Mouse (Mus musculus) lung, embryonic 16.5 days (tissue): ENCODE measurements around the gene Ccr10. TPM values are rescaled to one million over a fixed set of nuclear protein-coding genes. Genes with fewer than 3 reads are reported as not detected.

Experiments
- ATAC-seq: fragments of 200-750 bp; cut with Nextera tagmentation; 2 replicates; pipeline ENCODE4 v1.8.0; 2017; ENCODE audit warnings: low read depth, mild to moderate bottlenecking, moderate library complexity
- H3K27ac ChIP-seq: fragments of 300-500 bp; sonication (generic); 2 replicates; pipeline ENCODE4 v1.5.1; 2014; ENCODE audit warnings: mild to moderate bottlenecking, control low read depth, low read length
- H3K27me3 ChIP-seq: fragments of 300-500 bp; sonication (generic); 2 replicates; pipeline ENCODE4 v1.6.1; 2014; ENCODE audit warnings: low read depth, low read length, mixed read lengths; ENCODE audit not compliant: control insufficient read depth, insufficient read depth
- H3K36me3 ChIP-seq: fragments of 300-500 bp; sonication (generic); 2 replicates; pipeline ENCODE4 v1.6.1; 2014; ENCODE audit warnings: low read length; ENCODE audit not compliant: control insufficient read depth, insufficient read depth
- H3K4me1 ChIP-seq: fragments of 300-500 bp; sonication (generic); replicated peaks from 2 replicates; pipeline ENCODE4 v1.6.1; 2014; ENCODE audit warnings: low read length, mixed read lengths; ENCODE audit not compliant: control insufficient read depth, insufficient read depth
- H3K4me2 ChIP-seq: fragments of 300-500 bp; sonication (generic); 2 replicates; pipeline ENCODE4 v1.6.1; 2014; ENCODE audit warnings: low read depth, low read length, control low read depth
- H3K4me3 ChIP-seq: fragments of 300-500 bp; sonication (generic); 2 replicates; pipeline ENCODE4 v1.5.1; 2014; ENCODE audit warnings: mild to moderate bottlenecking, low read length, control low read depth
- H3K9ac ChIP-seq: fragments of 300-500 bp; sonication (generic); 2 replicates; pipeline ENCODE4 v1.6.1; 2014; ENCODE audit warnings: low read length, control low read depth
- H3K9me3 ChIP-seq: fragments of 300-500 bp; sonication (generic); 2 replicates; pipeline ENCODE4 v1.6.1; 2016; ENCODE audit warnings: low read length; ENCODE audit not compliant: control insufficient read depth
- WGBS: fragments of 180-500 bp; shearing (Covaris S2); extraction: QIAGEN DNeasy Blood & Tissue Kit; methylation state at CpG from one replicate; pipeline ENCODE4 v1.1.7; 2014; 5-methylcytosine and 5-hydroxymethylcytosine counted together
- polyA plus RNA-seq: library from polyadenylated mRNA; unstranded; fragments of >200 nt; fragmentation: Nextera tagmentation; extraction: Ambion mirVana; gene quantifications from 2 replicates; pipeline ENCODE4 v1.2.1, GENCODE M21; 2015

Ccr10 gene
- polyA plus RNA-seq, 1 experiment from 2014 or later = 0.23 TPM

- Histone ChIP-seq H3K4me3 (no peak overlapping the region), H3K27me3 (no peaks in the 10 kb centered on the region), H3K27ac (no peak overlapping the region), H3K9me3 (no peaks in the 10 kb centered on the region), H3K4me2 (no peak overlapping the region), H3K9ac (no peak overlapping the region), H3K4me1 (no peaks in the 10 kb centered on the region), H3K36me3 (peaks cover 27% of the 10 kb centered on the region)
- WGBS = 85% methylated on average over 8 of the region's 8 CpGs
- no peak for ATAC-seq
Measured at GRCm38 (mm10) chr11:101196175-101196574, 20.9 kb upstream of the Ccr10 start.

- Histone ChIP-seq H3K9me3 (no peaks in the 10 kb centered on the region), H3K9ac (no peak overlapping the region), H3K27ac (no peak overlapping the region), H3K4me3 (no peak overlapping the region), H3K4me2 (no peak overlapping the region), H3K4me1 (peaks cover 5% of the 10 kb centered on the region), H3K27me3 (no peaks in the 10 kb centered on the region), H3K36me3 (peaks cover 25% of the 10 kb centered on the region)
- WGBS = 75% methylated on average over 8 of the region's 8 CpGs
- no peak for ATAC-seq
Measured at GRCm38 (mm10) chr11:101195571-101195970, 20.3 kb upstream of the Ccr10 start.

GRCm38 (mm10) chr11:101195101-101195500 is 19.9 kb upstream of the Ccr10 start:
- peaks cover 23% of the 10 kb centered on the region for H3K36me3 ChIP-seq
- no peaks in the 10 kb centered on the region for H3K27me3 ChIP-seq
- peaks cover 10% of the 10 kb centered on the region for H3K4me1 ChIP-seq
- H3K9ac ChIP-seq = no peak overlapping the region
- ATAC-seq = no peak
- no peak overlapping the region for H3K27ac ChIP-seq
- H3K4me3 ChIP-seq = no peak overlapping the region
- H3K4me2 ChIP-seq = no peak overlapping the region
- no peaks in the 10 kb centered on the region for H3K9me3 ChIP-seq
- WGBS = 64% methylated on average over 1 of the region's 1 CpGs

- Histone ChIP-seq H3K4me3 (no peak overlapping the region), H3K36me3 (peaks cover 22% of the 10 kb centered on the region), H3K9me3 (no peaks in the 10 kb centered on the region), H3K4me1 (peaks cover 12% of the 10 kb centered on the region), H3K27ac (no peak overlapping the region), H3K4me2 (no peak overlapping the region), H3K9ac (no peak overlapping the region), H3K27me3 (no peaks in the 10 kb centered on the region)
- no peak for ATAC-seq
- WGBS = 69% methylated on average over 6 of the region's 6 CpGs
Measured at GRCm38 (mm10) chr11:101194643-101195042, 19.4 kb upstream of the Ccr10 start.

- ATAC-seq = no peak
- Histone ChIP-seq H3K4me1 (peaks cover 15% of the 10 kb centered on the region), H3K9me3 (no peaks in the 10 kb centered on the region), H3K27me3 (no peaks in the 10 kb centered on the region), H3K4me3 (no peak overlapping the region), H3K9ac (no peak overlapping the region), H3K4me2 (no peak overlapping the region), H3K27ac (no peak overlapping the region), H3K36me3 (peaks cover 18% of the 10 kb centered on the region)
- 62% methylated on average over 5 of the region's 5 CpGs for WGBS
Measured at GRCm38 (mm10) chr11:101194137-101194536, 18.9 kb upstream of the Ccr10 start.

GRCm38 (mm10) chr11:101193076-101193475 is 17.8 kb upstream of the Ccr10 start:
- WGBS = 82% methylated on average over 7 of the region's 7 CpGs

GRCm38 (mm10) chr11:101192646-101193045 is 17.4 kb upstream of the Ccr10 start:
- no peaks in the 10 kb centered on the region for H3K9me3 ChIP-seq
- H3K4me2 ChIP-seq = no peak overlapping the region
- no peak overlapping the region for H3K27ac ChIP-seq
- no peaks in the 10 kb centered on the region for H3K27me3 ChIP-seq
- peaks cover 10% of the 10 kb centered on the region; the same call in 1 of the 2 replicates for H3K36me3 ChIP-seq
- no peak for ATAC-seq
- no peak overlapping the region for H3K9ac ChIP-seq
- H3K4me1 ChIP-seq = peaks cover 22% of the 10 kb centered on the region
- WGBS = 77% methylated on average over 6 of the region's 6 CpGs
- no peak overlapping the region for H3K4me3 ChIP-seq

More at GRCm38 (mm10) chr11:101193076-101193475, 17.8 kb upstream of the Ccr10 start:
- Histone ChIP-seq H3K27me3 (no peaks in the 10 kb centered on the region), H3K4me2 (no peak overlapping the region), H3K27ac (no peak overlapping the region), H3K36me3 (peaks cover 12% of the 10 kb centered on the region; the same call in 1 of the 2 replicates), H3K9ac (no peak overlapping the region), H3K4me1 (peaks cover 22% of the 10 kb centered on the region), H3K4me3 (no peak overlapping the region), H3K9me3 (no peaks in the 10 kb centered on the region)
- ATAC-seq = no peak

- no peak overlapping the region for H3K9ac ChIP-seq
- no peaks in the 10 kb centered on the region for H3K9me3 ChIP-seq
- H3K27me3 ChIP-seq = no peaks in the 10 kb centered on the region
- WGBS = 71% methylated on average over 4 of the region's 4 CpGs
- no peak overlapping the region for H3K4me3 ChIP-seq
- H3K27ac ChIP-seq = no peak overlapping the region
- H3K36me3 ChIP-seq = peaks cover 7% of the 10 kb centered on the region; the same call in 1 of the 2 replicates
- H3K4me2 ChIP-seq = no peak overlapping the region
- H3K4me1 ChIP-seq = peaks cover 22% of the 10 kb centered on the region
- no peak for ATAC-seq
Measured at GRCm38 (mm10) chr11:101191919-101192470, 16.8 kb upstream of the Ccr10 start.

GRCm38 (mm10) chr11:101190913-101191907 is 16.0 kb upstream of the Ccr10 start:
- Histone ChIP-seq H3K9me3 (no peaks in the 10 kb centered on the region), H3K4me1 (peaks cover 22% of the 10 kb centered on the region), H3K4me2 (no peak overlapping the region), H3K4me3 (no peak overlapping the region), H3K36me3 (no peaks in the 10 kb centered on the region), H3K27me3 (no peaks in the 10 kb centered on the region), H3K9ac (no peak overlapping the region), H3K27ac (peak overlapping the region; percentile 90)
- ATAC-seq = no peak
- 43% methylated on average over 17 of the region's 17 CpGs for WGBS
